Mouse (Mus musculus) hindbrain, embryonic 13.5 days (tissue): ENCODE measurements around the gene Dbh. TPM values are rescaled to one million over a fixed set of nuclear protein-coding genes. Genes with fewer than 3 reads are reported as not detected.
A peak's percentile ranks its signal among the peaks of the same experiment; 100 is the strongest.

Experiments
- ATAC-seq: fragments of 200-750 bp; cut with Nextera tagmentation; 2 replicates; pipeline ENCODE4 v1.8.0; 2017; ENCODE audit warnings: moderate TSS enrichment; ENCODE audit not compliant: low FRiP score
- H3K27ac ChIP-seq: fragments of 300-500 bp; sonication (generic); 2 replicates; pipeline ENCODE4 v1.5.1; 2015; ENCODE audit warnings: inconsistent platforms, mild to moderate bottlenecking, moderate library complexity
- H3K27me3 ChIP-seq: fragments of 300-500 bp; sonication (generic); 2 replicates; pipeline ENCODE4 v1.6.1; 2015; ENCODE audit warnings: mild to moderate bottlenecking, inconsistent platforms
- H3K36me3 ChIP-seq: fragments of 300-500 bp; sonication (generic); 2 replicates; pipeline ENCODE4 v1.6.1; 2015; ENCODE audit warnings: mild to moderate bottlenecking, inconsistent platforms
- H3K4me1 ChIP-seq: fragments of 300-500 bp; sonication (generic); replicated peaks from 2 replicates; pipeline ENCODE4 v1.6.1; 2015; ENCODE audit warnings: inconsistent platforms
- H3K4me2 ChIP-seq: fragments of 300-500 bp; sonication (generic); 2 replicates; pipeline ENCODE4 v1.6.1; 2015; ENCODE audit warnings: inconsistent platforms, mild to moderate bottlenecking, moderate library complexity
- H3K4me3 ChIP-seq: fragments of 300-500 bp; sonication (generic); 2 replicates; pipeline ENCODE4 v1.5.1; 2015; ENCODE audit warnings: mild to moderate bottlenecking, inconsistent platforms
- H3K9ac ChIP-seq: fragments of 300-500 bp; sonication (generic); 2 replicates; pipeline ENCODE4 v1.6.1; 2015; ENCODE audit warnings: mild to moderate bottlenecking, inconsistent platforms
- H3K9me3 ChIP-seq: fragments of 300-500 bp; sonication (generic); 2 replicates; pipeline ENCODE4 v1.6.1; 2016; ENCODE audit warnings: inconsistent platforms
- WGBS: fragments of 180-500 bp; shearing (Covaris S2); methylation state at CpG from one replicate; pipeline ENCODE4 v1.1.7; 2015; 5-methylcytosine and 5-hydroxymethylcytosine counted together
- polyA plus RNA-seq: library from polyadenylated mRNA; unstranded; fragments of >200 nt; fragmentation: Nextera tagmentation; extraction: Ambion mirVana; gene quantifications from 2 replicates; pipeline ENCODE4 v1.2.1, GENCODE M21; 2015

Dbh gene
- polyA plus RNA-seq, 1 experiment from 2014 or later: 3.1 TPM

GRCm38 (mm10) chr2:27174242-27174641 is 9.2 kb downstream of the Dbh start:
- WGBS: 86% methylated on average over 2 of the region's 2 CpGs

GRCm38 (mm10) chr2:27175696-27176267 is 10.7 kb downstream of the Dbh start:
- 78% methylated on average over 10 of the region's 10 CpGs for WGBS
- ATAC-seq: no peak
- Histone ChIP-seq H3K9me3 (no peaks in the 10 kb centered on the region), H3K4me2 (no peak overlapping the region), H3K9ac (no peak overlapping the region), H3K36me3 (no peaks in the 10 kb centered on the region), H3K27me3 (no peaks in the 10 kb centered on the region), H3K4me1 (peaks cover 6% of the 10 kb centered on the region), H3K27ac (no peak overlapping the region), H3K4me3 (no peak overlapping the region)

More at GRCm38 (mm10) chr2:27174242-27174641, 9.2 kb downstream of the Dbh start:
- Histone ChIP-seq H3K27ac (no peak overlapping the region), H3K27me3 (no peaks in the 10 kb centered on the region), H3K36me3 (no peaks in the 10 kb centered on the region), H3K4me3 (no peak overlapping the region), H3K4me1 (peaks cover 6% of the 10 kb centered on the region), H3K9me3 (no peaks in the 10 kb centered on the region), H3K9ac (no peak overlapping the region), H3K4me2 (no peak overlapping the region)
- no peak for ATAC-seq

DNA sequence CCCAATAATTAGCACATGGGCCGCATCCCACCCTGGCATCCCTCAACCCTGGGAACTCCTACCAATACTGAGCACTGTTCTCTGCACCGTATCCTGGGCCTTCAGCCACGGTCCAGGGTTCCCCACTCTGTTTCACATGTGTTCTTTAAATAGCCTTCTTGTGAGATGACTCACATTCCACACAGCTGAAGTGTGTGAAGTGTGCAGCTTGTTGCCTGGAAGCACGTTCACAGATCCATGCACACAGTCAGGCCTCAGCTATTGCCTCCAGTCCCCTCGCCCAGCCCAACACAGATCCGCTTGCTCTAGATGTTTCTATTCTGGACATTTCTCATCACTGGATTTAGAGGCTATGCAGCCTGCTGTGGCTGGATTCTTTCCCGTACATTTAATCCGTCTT is 14.1 kb downstream of the Dbh start:
- H3K9me3 ChIP-seq: no peaks in the 10 kb centered on the region
- H3K27me3 ChIP-seq: no peaks in the 10 kb centered on the region
- H3K4me2 ChIP-seq: no peak overlapping the region
- H3K4me3 ChIP-seq: no peak overlapping the region
- 87% methylated on average over 8 of the region's 8 CpGs for WGBS
- no peak overlapping the region for H3K9ac ChIP-seq
- no peak for ATAC-seq
- H3K27ac ChIP-seq: no peak overlapping the region
- no peaks in the 10 kb centered on the region for H3K36me3 ChIP-seq
- peaks cover 16% of the 10 kb centered on the region for H3K4me1 ChIP-seq

- H3K4me2 ChIP-seq: no peak overlapping the region
- no peak overlapping the region for H3K27ac ChIP-seq
- no peaks in the 10 kb centered on the region for H3K27me3 ChIP-seq
- 74% methylated on average over 4 of the region's 4 CpGs for WGBS
- H3K9me3 ChIP-seq: no peaks in the 10 kb centered on the region
- no peaks in the 10 kb centered on the region for H3K36me3 ChIP-seq
- ATAC-seq: no peak
- no peak overlapping the region for H3K4me3 ChIP-seq
- peaks cover 11% of the 10 kb centered on the region for H3K4me1 ChIP-seq
- H3K9ac ChIP-seq: no peak overlapping the region; the same call in 1 of the 2 replicates
These were observed 16.9 kb downstream of the Dbh start for GRCm38 (mm10) chr2:27181907-27182306.

GRCm38 (mm10) chr2:27183734-27184133 is 18.7 kb downstream of the Dbh start:
- 47% methylated on average over 12 of the region's 12 CpGs for WGBS
- Histone ChIP-seq H3K4me1 (peaks cover 11% of the 10 kb centered on the region), H3K4me3 (no peak overlapping the region), H3K27ac (peak overlapping the region; percentile 44), H3K9ac (no peak overlapping the region), H3K27me3 (no peaks in the 10 kb centered on the region), H3K36me3 (no peaks in the 10 kb centered on the region), H3K4me2 (no peak overlapping the region), H3K9me3 (no peaks in the 10 kb centered on the region)
- peak; percentile 80 for ATAC-seq

- WGBS: 90% methylated on average over 6 of the region's 6 CpGs
- H3K27me3 ChIP-seq: no peaks in the 10 kb centered on the region
- no peak for ATAC-seq
- no peaks in the 10 kb centered on the region for H3K9me3 ChIP-seq
- H3K4me3 ChIP-seq: no peak overlapping the region
- H3K27ac ChIP-seq: no peak overlapping the region
- H3K4me2 ChIP-seq: no peak overlapping the region
- peaks cover 11% of the 10 kb centered on the region for H3K4me1 ChIP-seq
- no peaks in the 10 kb centered on the region for H3K36me3 ChIP-seq
- H3K9ac ChIP-seq: no peak overlapping the region
These were observed 22.5 kb downstream of the Dbh start for GRCm38 (mm10) chr2:27187531-27187930.

DNA sequence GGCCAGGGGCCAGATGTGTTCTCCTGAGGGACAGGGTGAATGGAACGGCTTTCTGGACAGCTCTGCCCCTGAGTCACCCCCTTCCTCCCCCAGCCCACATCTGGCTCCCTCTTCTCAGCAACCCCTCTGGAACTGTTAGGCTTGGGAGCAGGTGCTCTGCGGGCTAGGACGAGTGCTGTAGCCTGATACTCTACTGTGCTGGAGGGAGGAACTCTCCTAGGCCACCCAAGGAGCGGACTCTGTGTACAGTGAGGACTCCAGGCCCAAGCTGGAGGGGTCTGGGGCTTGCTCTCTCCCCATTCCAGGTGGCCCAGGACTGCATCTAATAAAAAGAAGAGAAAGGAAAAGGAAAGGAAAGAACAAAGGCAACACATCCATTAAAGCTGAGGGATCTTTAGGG is 25.0 kb downstream of the Dbh start:
- no peaks in the 10 kb centered on the region for H3K36me3 ChIP-seq
- WGBS: 53% methylated on average over 4 of the region's 4 CpGs
- H3K9me3 ChIP-seq: no peaks in the 10 kb centered on the region
- no peak overlapping the region for H3K4me3 ChIP-seq
- no peak overlapping the region for H3K27ac ChIP-seq
- no peak overlapping the region for H3K9ac ChIP-seq
- H3K27me3 ChIP-seq: no peaks in the 10 kb centered on the region
- ATAC-seq: no peak
- H3K4me1 ChIP-seq: no peaks in the 10 kb centered on the region
- H3K4me2 ChIP-seq: no peak overlapping the region

GRCm38 (mm10) chr2:27198551-27199246 is 33.7 kb downstream of the Dbh start:
- WGBS: 75% methylated on average over 5 of the region's 5 CpGs
- ATAC-seq: no peak
- no peak overlapping the region for H3K27ac ChIP-seq

GRCm38 (mm10) chr2:27200586-27200985 is 35.6 kb downstream of the Dbh start:
- no peak for ATAC-seq
- Histone ChIP-seq H3K36me3 (no peaks in the 10 kb centered on the region), H3K4me1 (0 out of 2 replicates have a peak, but pooled peaks cover 7% of the 10 kb centered on the region), H3K4me3 (no peak overlapping the region), H3K9ac (no peak overlapping the region), H3K9me3 (no peaks in the 10 kb centered on the region), H3K4me2 (no peak overlapping the region), H3K27me3 (no peaks in the 10 kb centered on the region), H3K27ac (no peak overlapping the region)
- WGBS: 71% methylated on average over 1 of the region's 1 CpGs

More at GRCm38 (mm10) chr2:27198551-27199246, 33.7 kb downstream of the Dbh start:
- no peaks in the 10 kb centered on the region for H3K36me3 ChIP-seq
- H3K9me3 ChIP-seq: no peaks in the 10 kb centered on the region
- no peak overlapping the region for H3K9ac ChIP-seq
- H3K4me3 ChIP-seq: no peak overlapping the region
- no peaks in the 10 kb centered on the region for H3K27me3 ChIP-seq
- no peak overlapping the region for H3K4me2 ChIP-seq
- 0 out of 2 replicates have a peak, but pooled peaks cover 7% of the 10 kb centered on the region for H3K4me1 ChIP-seq

GRCm38 (mm10) chr2:27205666-27206065 is 40.6 kb downstream of the Dbh start:
- 76% methylated on average over 10 of the region's 10 CpGs for WGBS
- Histone ChIP-seq H3K4me3 (no peak overlapping the region), H3K4me1 (no peaks in the 10 kb centered on the region), H3K36me3 (no peaks in the 10 kb centered on the region), H3K27me3 (no peaks in the 10 kb centered on the region), H3K27ac (no peak overlapping the region), H3K9ac (no peak overlapping the region), H3K9me3 (no peaks in the 10 kb centered on the region), H3K4me2 (no peak overlapping the region)
- ATAC-seq: no peak

DNA sequence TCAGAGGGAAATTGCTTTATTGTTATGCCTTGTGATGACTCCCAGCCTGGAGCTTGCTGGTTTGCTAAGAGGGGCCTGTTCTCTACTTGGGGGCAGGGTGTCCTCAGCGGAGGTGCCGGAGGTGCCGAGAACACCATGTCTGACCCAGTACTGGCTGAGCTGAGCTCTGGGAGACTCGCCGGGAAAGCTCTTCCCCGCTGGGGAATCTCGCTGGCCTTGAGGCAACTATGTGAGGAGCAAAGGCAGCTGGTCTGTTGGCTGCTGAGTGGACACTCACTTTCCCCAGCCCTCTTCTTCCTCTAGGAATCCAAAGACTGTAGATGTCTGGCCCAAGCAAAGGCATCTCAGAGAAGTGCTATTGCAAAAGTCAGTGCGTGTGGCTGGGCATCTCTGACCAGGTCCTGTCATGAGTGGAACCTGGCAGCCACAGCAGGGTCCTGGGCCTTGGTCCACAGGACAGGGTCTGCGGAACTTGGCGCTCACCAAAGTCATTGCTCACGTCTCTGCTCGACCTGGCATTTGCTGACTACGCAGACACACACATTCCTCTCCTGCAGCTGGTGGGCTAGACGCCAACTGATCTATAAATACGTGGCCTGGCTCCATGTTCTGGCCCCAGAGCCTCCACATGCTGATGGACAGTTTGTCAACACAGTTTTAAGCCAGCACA is 41.2 kb downstream of the Dbh start:
- Histone ChIP-seq H3K27ac (no peak overlapping the region), H3K27me3 (no peaks in the 10 kb centered on the region), H3K36me3 (no peaks in the 10 kb centered on the region), H3K4me3 (no peak overlapping the region), H3K4me2 (no peak overlapping the region), H3K9me3 (no peaks in the 10 kb centered on the region), H3K9ac (no peak overlapping the region), H3K4me1 (no peaks in the 10 kb centered on the region)
- no peak for ATAC-seq
- 85% methylated on average over 15 of the region's 15 CpGs for WGBS

DNA sequence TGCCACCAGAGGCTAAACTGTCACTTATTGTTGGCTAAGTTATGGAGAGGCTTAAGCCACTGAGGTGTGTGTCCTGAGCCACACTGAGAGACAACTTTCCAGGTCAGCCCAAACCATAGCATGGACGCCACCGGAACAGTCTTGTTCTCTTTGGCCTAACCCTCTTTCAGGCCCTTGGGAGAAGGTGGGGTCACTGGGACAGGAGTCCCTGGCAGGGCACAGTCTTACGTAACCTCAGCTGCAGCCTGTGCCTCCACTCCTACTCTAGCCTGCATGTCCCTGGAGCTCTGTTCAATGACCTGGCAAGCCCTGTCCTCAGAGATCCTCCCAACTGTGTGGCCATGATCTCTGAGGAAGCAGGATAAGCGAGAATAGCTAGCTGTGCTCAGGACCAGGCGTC is 42.1 kb downstream of the Dbh start:
- peaks cover 1% of the 10 kb centered on the region; the same call in 1 of the 2 replicates for H3K4me1 ChIP-seq
- no peak overlapping the region for H3K27ac ChIP-seq
- H3K4me2 ChIP-seq: no peak overlapping the region
- H3K9me3 ChIP-seq: no peaks in the 10 kb centered on the region
- no peaks in the 10 kb centered on the region for H3K27me3 ChIP-seq
- no peak for ATAC-seq
- H3K9ac ChIP-seq: no peak overlapping the region
- no peak overlapping the region for H3K4me3 ChIP-seq
- 88% methylated on average over 5 of the region's 5 CpGs for WGBS
- no peaks in the 10 kb centered on the region for H3K36me3 ChIP-seq
